Mouse (Mus musculus): Measurements from ENCODE around the gene Klhl29. TPM values are rescaled to one million over a fixed set of nuclear protein-coding genes. Genes with fewer than 3 reads are reported as not detected.

Gene Klhl29
- polyA plus RNA-seq, 1 experiment from 2014 or later = 0.64 TPM

DNA sequence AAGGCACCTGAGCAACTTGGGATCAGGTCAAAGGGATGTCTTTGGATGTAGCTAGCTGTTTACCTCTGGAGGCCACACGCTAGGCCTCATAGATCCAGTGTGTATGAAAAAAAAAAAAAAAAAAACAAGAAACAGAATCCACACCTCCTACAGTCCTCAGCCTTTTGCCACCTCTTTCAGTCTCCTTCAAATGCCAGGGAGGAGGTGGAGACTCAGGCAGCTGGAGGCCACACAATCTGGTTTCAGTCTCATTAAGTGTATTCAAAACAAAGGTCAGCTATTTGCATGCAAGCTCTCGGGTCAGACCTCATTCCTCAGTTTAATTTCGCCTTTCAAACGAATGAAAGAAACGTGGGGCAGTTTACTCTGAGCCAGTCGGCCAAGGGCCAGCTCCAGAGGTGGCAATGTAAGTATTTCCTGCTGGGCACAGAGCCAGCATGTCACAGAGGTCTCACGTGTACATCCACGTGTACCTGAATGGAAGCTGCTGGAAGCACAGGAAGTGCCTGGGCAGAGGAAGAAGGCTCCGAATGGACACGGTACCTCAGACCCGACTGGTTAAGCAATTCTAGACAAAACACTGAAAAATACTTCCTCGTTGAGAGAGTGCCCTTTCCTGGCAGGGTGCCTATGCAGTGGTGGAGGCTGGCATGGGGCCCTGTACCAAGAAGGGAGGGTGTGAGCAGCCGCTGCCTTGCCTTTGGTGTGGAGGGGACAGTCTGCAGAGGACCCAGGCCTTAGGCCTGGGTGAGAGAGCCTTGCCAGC lies 162.0 kb downstream of the Klhl29 start:
- Histone ChIP-seq H3K4me3 (ENCODE audit: low read depth, low read length) (no peak overlapping the region), H3K9ac (ENCODE audit: low read length) (no peak overlapping the region), H3K27ac (replicated peaks) (peak overlapping the region; percentile 86), H3K4me1 (replicated peaks; ENCODE audit: control insufficient read depth, insufficient read depth) (peaks cover 8% of the 10 kb centered on the region), H3K36me3 (ENCODE audit: control insufficient read depth, insufficient read depth, low read length) (no peaks in the 10 kb centered on the region), H3K4me2 (replicated peaks; ENCODE audit: low read depth) (no peak overlapping the region), H3K9me3 (ENCODE audit: control insufficient read depth, low read length) (no peaks in the 10 kb centered on the region), H3K27me3 (ENCODE audit: control insufficient read depth, insufficient read depth, low read length) (no peaks in the 10 kb centered on the region)
- ATAC-seq (ENCODE audit: low FRiP score, low TSS enrichment) (peak; percentile 91), DNase-seq (ENCODE audit: low spot score) (peak; percentile 93)
- 17% methylated on average over 13 of the region's 13 CpGs for WGBS
- TF ChIP-seq CTCF (IDR thresholded peaks at IDR 0.05; ENCODE audit: low read depth) (no peak), EP300 (optimal IDR thresholded peaks at IDR 0.05) (no peak)

- Histone ChIP-seq H3K4me1 (replicated peaks; ENCODE audit: control insufficient read depth, insufficient read depth) (peaks cover 8% of the 10 kb centered on the region), H3K27me3 (ENCODE audit: control insufficient read depth, insufficient read depth, low read length) (no peaks in the 10 kb centered on the region), H3K27ac (replicated peaks) (no peak overlapping the region), H3K4me3 (ENCODE audit: low read depth, low read length) (no peak overlapping the region), H3K9ac (ENCODE audit: low read length) (no peak overlapping the region), H3K9me3 (ENCODE audit: control insufficient read depth, low read length) (no peaks in the 10 kb centered on the region), H3K36me3 (ENCODE audit: control insufficient read depth, insufficient read depth, low read length) (no peaks in the 10 kb centered on the region), H3K4me2 (replicated peaks; ENCODE audit: low read depth) (no peak overlapping the region)
- no peak for ATAC-seq (ENCODE audit: low FRiP score, low TSS enrichment)
- WGBS = 87% methylated on average over 9 of the region's 9 CpGs
- no peak for DNase-seq (ENCODE audit: low spot score)
- no peak for TF ChIP-seq EP300 (optimal IDR thresholded peaks at IDR 0.05)
- TF ChIP-seq CTCF (IDR thresholded peaks at IDR 0.05; ENCODE audit: low read depth) = no peak
Measured at GRCm38 (mm10) chr12:5211884-5212283, 163.6 kb downstream of the Klhl29 start.

GRCm38 (mm10) chr12:5210786-5211185 lies 164.7 kb downstream of the Klhl29 start:
- H3K9me3 ChIP-seq (ENCODE audit: control insufficient read depth, low read length) = no peaks in the 10 kb centered on the region
- 72% methylated on average over 9 of the region's 9 CpGs for WGBS
- no peak for DNase-seq (ENCODE audit: low spot score)
- H3K9ac ChIP-seq (ENCODE audit: low read length) = no peak overlapping the region
- no peaks in the 10 kb centered on the region for H3K27me3 ChIP-seq (ENCODE audit: control insufficient read depth, insufficient read depth, low read length)
- TF ChIP-seq CTCF (IDR thresholded peaks at IDR 0.05; ENCODE audit: low read depth) (no peak), EP300 (optimal IDR thresholded peaks at IDR 0.05) (no peak)
- no peak for ATAC-seq (ENCODE audit: low FRiP score, low TSS enrichment)
- H3K36me3 ChIP-seq (ENCODE audit: control insufficient read depth, insufficient read depth, low read length) = no peaks in the 10 kb centered on the region
- no peak overlapping the region for H3K4me3 ChIP-seq (ENCODE audit: low read depth, low read length)
- H3K4me2 ChIP-seq (replicated peaks; ENCODE audit: low read depth) = no peak overlapping the region
- peaks cover 8% of the 10 kb centered on the region for H3K4me1 ChIP-seq (replicated peaks; ENCODE audit: control insufficient read depth, insufficient read depth)
- H3K27ac ChIP-seq (replicated peaks) = no peak overlapping the region

GRCm38 (mm10) chr12:5207941-5208905 lies 167.3 kb downstream of the Klhl29 start:
- no peak for ATAC-seq (ENCODE audit: low FRiP score, low TSS enrichment)
- Histone ChIP-seq H3K4me1 (replicated peaks; ENCODE audit: control insufficient read depth, insufficient read depth) (peaks cover 3% of the 10 kb centered on the region; the same call in 1 of the 2 replicates), H3K27me3 (ENCODE audit: control insufficient read depth, insufficient read depth, low read length) (no peaks in the 10 kb centered on the region), H3K36me3 (ENCODE audit: control insufficient read depth, insufficient read depth, low read length) (no peaks in the 10 kb centered on the region), H3K9ac (ENCODE audit: low read length) (no peak overlapping the region), H3K4me3 (ENCODE audit: low read depth, low read length) (no peak overlapping the region), H3K9me3 (ENCODE audit: control insufficient read depth, low read length) (no peaks in the 10 kb centered on the region), H3K4me2 (replicated peaks; ENCODE audit: low read depth) (no peak overlapping the region), H3K27ac (replicated peaks) (no peak overlapping the region)
- 78% methylated on average over 17 of the region's 17 CpGs for WGBS
- no peak for DNase-seq (ENCODE audit: low spot score)
- TF ChIP-seq EP300 (optimal IDR thresholded peaks at IDR 0.05) = no peak
- TF ChIP-seq CTCF (IDR thresholded peaks at IDR 0.05; ENCODE audit: low read depth) = no peak

- no peak for ATAC-seq (ENCODE audit: low FRiP score, low TSS enrichment)
- no peak for DNase-seq (ENCODE audit: low spot score)
- Histone ChIP-seq H3K36me3 (ENCODE audit: control insufficient read depth, insufficient read depth, low read length) (no peaks in the 10 kb centered on the region), H3K27ac (replicated peaks) (no peak overlapping the region), H3K4me1 (replicated peaks; ENCODE audit: control insufficient read depth, insufficient read depth) (no peaks in the 10 kb centered on the region), H3K9ac (ENCODE audit: low read length) (no peak overlapping the region), H3K27me3 (ENCODE audit: control insufficient read depth, insufficient read depth, low read length) (no peaks in the 10 kb centered on the region), H3K4me2 (replicated peaks; ENCODE audit: low read depth) (no peak overlapping the region), H3K9me3 (ENCODE audit: control insufficient read depth, low read length) (no peaks in the 10 kb centered on the region), H3K4me3 (ENCODE audit: low read depth, low read length) (no peak overlapping the region)
- TF ChIP-seq CTCF (IDR thresholded peaks at IDR 0.05; ENCODE audit: low read depth) = no peak
- TF ChIP-seq EP300 (optimal IDR thresholded peaks at IDR 0.05) = no peak
- WGBS = 88% methylated on average over 4 of the region's 4 CpGs
Measured at GRCm38 (mm10) chr12:5207172-5207571, 168.3 kb downstream of the Klhl29 start.
